Mouse (Mus musculus) bone marrow macrophage, adult 2 months (primary cell): ENCODE results near the gene Ppl. TPM values are rescaled to one million over a fixed set of nuclear protein-coding genes. Genes with fewer than 3 reads are reported as not detected.

Experiments used
- H3K27ac ChIP-seq: 2 replicates; pipeline ENCODE4 v1.5.1; 2012; ENCODE audit warnings: low read depth, low read length; ENCODE audit not compliant: insufficient read depth
- H3K4me1 ChIP-seq: 2 replicates; pipeline ENCODE4 v1.6.1; 2012; ENCODE audit warnings: low read length; ENCODE audit not compliant: control insufficient read depth, insufficient read depth
- H3K4me3 ChIP-seq: 2 replicates; pipeline ENCODE4 v1.5.1; 2012; ENCODE audit warnings: mild to moderate bottlenecking, low read length, moderate library complexity; ENCODE audit not compliant: insufficient read depth
- CTCF ChIP-seq: IDR thresholded peaks from 2 replicates; pipeline ENCODE4 v1.5.1; 2012; ENCODE audit warnings: low read depth, mild to moderate bottlenecking, low read length, moderate library complexity
- POLR2A ChIP-seq: IDR thresholded peaks from 2 replicates; pipeline ENCODE4 v1.6.1; 2012; ENCODE audit warnings: mild to moderate bottlenecking, low read depth, low read length, borderline replicate concordance
- polyA plus RNA-seq: library from polyadenylated mRNA; stranded (reverse); fragments of >200 nt; gene quantifications from 2 replicates; pipeline ENCODE4 v1.2.4, GENCODE M21; 2012; ENCODE audit not compliant: missing spikeins, insufficient read depth, insufficient read length

Ppl gene
- polyA plus RNA-seq, 1 experiment: not detected

GRCm38 (mm10) chr16:5049774-5050234, 82.4 kb downstream of the Ppl start, which contains the start of the genes Glyr1 and Ubn1:
Glyr1 (minus strand) TSS chr16:5049863.
Ubn1 (plus strand) TSS chr16:5050057.
- Histone ChIP-seq H3K4me3 (peak within 1 kb of the TSS; percentile 80), H3K27ac (peak within 1 kb of the TSS; percentile 89), H3K4me1 (peaks cover 10% of the 10 kb centered on the region)
- TF ChIP-seq POLR2A (no peak), CTCF (no peak)

- peaks cover 10% of the 10 kb centered on the region for H3K4me1 ChIP-seq
- no peak for TF ChIP-seq CTCF
- no peak for TF ChIP-seq POLR2A
- H3K27ac ChIP-seq: peak overlapping the region; percentile 78
- H3K4me3 ChIP-seq: peak overlapping the region; percentile 79
Observed at GRCm38 (mm10) chr16:5049182-5049773, 82.9 kb downstream of the Ppl start.

- Histone ChIP-seq H3K27ac (no peak overlapping the region), H3K4me1 (peaks cover 6% of the 10 kb centered on the region), H3K4me3 (no peak overlapping the region)
- no peak for TF ChIP-seq POLR2A
- no peak for TF ChIP-seq CTCF
Observed at GRCm38 (mm10) chr16:5045322-5045721, 86.9 kb downstream of the Ppl start.

- TF ChIP-seq CTCF (no peak), POLR2A (no peak)
- no peak overlapping the region for H3K4me3 ChIP-seq
- H3K27ac ChIP-seq: no peak overlapping the region
- no peaks in the 10 kb centered on the region for H3K4me1 ChIP-seq
Observed at GRCm38 (mm10) chr16:5036649-5037234, 95.5 kb downstream of the Ppl start.

Other genes with a start within 250 kb of the Ppl start
- 66.4 and 75.4 TPM in 2 replicates for gene Mgrn1, start 246.2 kb downstream of the Ppl start, polyA plus RNA-seq
- 44.3 and 55.0 TPM in 2 replicates for gene Nudt16l1, start 193.7 kb downstream of the Ppl start, polyA plus RNA-seq
- gene Anks3, start 168.2 kb downstream of the Ppl start, polyA plus RNA-seq: 44.1 and 44.2 TPM in 2 replicates
- not detected in 2 replicates for gene Sept12, start 134.6 kb downstream of the Ppl start, polyA plus RNA-seq
- not detected in 2 replicates for gene Smim22, start 125.1 kb downstream of the Ppl start, polyA plus RNA-seq
- gene Rogdi, start 118.9 kb downstream of the Ppl start, polyA plus RNA-seq: 72.5 and 76.6 TPM in 2 replicates
- gene Glyr1, start 82.6 kb downstream of the Ppl start, polyA plus RNA-seq: 84.0 and 94.6 TPM in 2 replicates
- 35.1 and 37.6 TPM in 2 replicates for gene Ubn1, start 82.4 kb downstream of the Ppl start, polyA plus RNA-seq
- gene Sec14l5, start 14.7 kb upstream of the Ppl start, polyA plus RNA-seq: not detected in 2 replicates
- 49.7 and 66.8 TPM in 2 replicates for gene Nagpa, start 71.6 kb upstream of the Ppl start, polyA plus RNA-seq
- gene AU021092, start 89.9 kb upstream of the Ppl start, polyA plus RNA-seq: not detected in 2 replicates
- gene Alg1, start 101.2 kb upstream of the Ppl start, polyA plus RNA-seq: 26.9 and 28.0 TPM in 2 replicates
- 9.8 and 12.4 TPM in 2 replicates for gene Eef2kmt, start 123.6 kb upstream of the Ppl start, polyA plus RNA-seq